Mouse (Mus musculus) CH12.LX (cell line): ENCODE data around the gene Gm11937. TPM values are rescaled to one million over a fixed set of nuclear protein-coding genes. Genes with fewer than 3 reads are reported as not detected.

Source experiments
- DNase-seq: peaks from one replicate; pipeline ENCODE4 v3.0.0-alpha.2; 2013; ENCODE audit errors: extremely low read depth
- H3K27ac ChIP-seq: 2 replicates; pipeline ENCODE4 v1.5.1; 2012; ENCODE audit warnings: low read depth, mild to moderate bottlenecking, control low read depth, moderate library complexity; ENCODE audit not compliant: insufficient read depth
- H3K27me3 ChIP-seq: replicated peaks from 2 replicates; pipeline ENCODE3; 2012; ENCODE audit warnings: inconsistent platforms
- H3K36me3 ChIP-seq, 2 experiments: replicated peaks in 1 of 2; 2 replicates each; pipeline versions ENCODE3 to v1.6.1; 2012; ENCODE audit warnings: inconsistent platforms in 1 of 2, low read length in 1 of 2, mild to moderate bottlenecking in 1 of 2, mixed read lengths in 1 of 2, moderate library complexity in 1 of 2; ENCODE audit not compliant: control insufficient read depth in 1 of 2, insufficient read depth in 1 of 2
- H3K4me1 ChIP-seq, 2 experiments: 2 replicates each; pipeline ENCODE4 v1.6.1; 2012; ENCODE audit warnings: inconsistent platforms in 1 of 2, moderate library complexity in 1 of 2; ENCODE audit not compliant: insufficient read depth in 2 of 2, control insufficient read depth in 1 of 2
- H3K4me2 ChIP-seq: 2 replicates; pipeline ENCODE4 v1.6.1; 2012; ENCODE audit warnings: low read depth, mild to moderate bottlenecking, control low read depth; ENCODE audit not compliant: poor library complexity, insufficient read depth, severe bottlenecking
- H3K4me3 ChIP-seq, 3 experiments: fragments of 150-350 bp in 1 of 3; sonication (generic) in 1 of 3; replicated peaks in 1 of 3; 2 replicates each; pipeline versions ENCODE3 to v1.5.1; 2011 to 2012; ENCODE audit warnings: low read depth in 2 of 3, low read length in 2 of 3, mild to moderate bottlenecking in 2 of 3, moderate library complexity in 2 of 3, control low read depth in 1 of 3, improper control_type of control experiment in 1 of 3, inconsistent platforms in 1 of 3, mixed read lengths in 1 of 3; ENCODE audit not compliant: poor library complexity in 1 of 3
- H3K79me2 ChIP-seq: replicated peaks from 2 replicates; pipeline ENCODE4 v1.6.1; 2012; ENCODE audit warnings: mild to moderate bottlenecking, moderate library complexity; ENCODE audit not compliant: control insufficient read depth, poor library complexity, insufficient read depth, severe bottlenecking; ENCODE audit errors: extremely low read depth
- H3K9ac ChIP-seq: 2 replicates; pipeline ENCODE4 v1.6.1; 2012; ENCODE audit warnings: low read depth, mild to moderate bottlenecking, control low read depth, moderate library complexity; ENCODE audit not compliant: insufficient read depth
- H3K9me3 ChIP-seq: replicated peaks from 2 replicates; pipeline ENCODE3; 2012; ENCODE audit warnings: low read length, inconsistent platforms, mixed read lengths
- CHD2 ChIP-seq: IDR thresholded peaks from 2 replicates; pipeline ENCODE4 v1.6.1; 2011; ENCODE audit warnings: low read length, improper control_type of control experiment
- CTCF ChIP-seq, 2 experiments: IDR thresholded peaks in 1 of 2; conservative IDR thresholded peaks in 1 of 2; 2 replicates each; pipeline ENCODE4 v1.5.1; 2011 to 2012; ENCODE audit warnings: low read depth in 2 of 2, low read length in 2 of 2, improper control_type of control experiment in 1 of 2, inconsistent platforms in 1 of 2, mild to moderate bottlenecking in 1 of 2, moderate library complexity in 1 of 2
- E2F4 ChIP-seq: IDR thresholded peaks from 2 replicates; pipeline ENCODE4 v1.6.1; 2011; ENCODE audit warnings: low read depth, low read length, improper control_type of control experiment; ENCODE audit not compliant: insufficient replicate concordance
- ELF1 ChIP-seq: IDR thresholded peaks from 2 replicates; pipeline ENCODE4 v1.6.1; 2014; ENCODE audit warnings: low read depth, mild to moderate bottlenecking, inconsistent platforms, low read length, improper control_type of control experiment
- EP300 ChIP-seq: IDR thresholded peaks from 2 replicates; pipeline ENCODE4 v1.6.1; 2011; ENCODE audit warnings: low read length, improper control_type of control experiment
- ETS1 ChIP-seq: conservative IDR thresholded peaks from 2 replicates; pipeline ENCODE4 v1.6.1; 2012; ENCODE audit warnings: low read depth, mild to moderate bottlenecking, inconsistent platforms, low read length, improper control_type of control experiment, moderate library complexity
- GABPA ChIP-seq: IDR thresholded peaks from 2 replicates; pipeline ENCODE4 v1.6.1; 2012; ENCODE audit warnings: low read depth, low read length, improper control_type of control experiment, inconsistent platforms; ENCODE audit not compliant: insufficient replicate concordance
- HCFC1 ChIP-seq: IDR thresholded peaks from 2 replicates; pipeline ENCODE4 v1.6.1; 2012; ENCODE audit warnings: low read depth, mild to moderate bottlenecking, inconsistent platforms, low read length, improper control_type of control experiment
- JUN ChIP-seq: IDR thresholded peaks from 2 replicates; pipeline ENCODE4 v1.6.1; 2011; ENCODE audit warnings: low read depth, mild to moderate bottlenecking, low read length, improper control_type of control experiment, moderate library complexity; ENCODE audit not compliant: insufficient read depth
- KAT2A ChIP-seq: IDR thresholded peaks from 2 replicates; pipeline ENCODE4 v1.6.1; 2012; ENCODE audit warnings: low read length, improper control_type of control experiment, inconsistent platforms; ENCODE audit not compliant: insufficient replicate concordance
- MAFK ChIP-seq: IDR thresholded peaks from 2 replicates; pipeline ENCODE4 v1.6.1; 2011; ENCODE audit warnings: low read length, improper control_type of control experiment; ENCODE audit not compliant: insufficient replicate concordance
- MAZ ChIP-seq: IDR thresholded peaks from 2 replicates; pipeline ENCODE4 v1.6.1; 2012; ENCODE audit warnings: low read depth, mild to moderate bottlenecking, inconsistent platforms, low read length, improper control_type of control experiment, moderate library complexity
- MEF2A ChIP-seq: IDR thresholded peaks from 2 replicates; pipeline ENCODE4 v1.6.1; 2014; ENCODE audit warnings: low read depth, mild to moderate bottlenecking, inconsistent platforms, low read length, improper control_type of control experiment, borderline replicate concordance
- NRF1 ChIP-seq: IDR thresholded peaks from 2 replicates; pipeline ENCODE4 v1.6.1; 2014; ENCODE audit warnings: low read depth, mild to moderate bottlenecking, inconsistent platforms, low read length, improper control_type of control experiment, moderate library complexity
- PAX5 ChIP-seq: IDR thresholded peaks from 2 replicates; pipeline ENCODE4 v1.6.1; 2012; ENCODE audit warnings: low read length, inconsistent platforms, mixed read lengths
- POLR2A ChIP-seq: IDR thresholded peaks from 2 replicates; pipeline ENCODE4 v1.6.1; 2011; ENCODE audit warnings: low read depth, mild to moderate bottlenecking, improper control_type of control experiment, low read length
- POLR2AphosphoS2 ChIP-seq: IDR thresholded peaks from 2 replicates; pipeline ENCODE4 v1.6.1; 2011; ENCODE audit warnings: low read depth, low read length, improper control_type of control experiment
- RAD21 ChIP-seq: IDR thresholded peaks from 2 replicates; pipeline ENCODE4 v1.6.1; 2011; ENCODE audit warnings: low read depth, mild to moderate bottlenecking, low read length, improper control_type of control experiment, moderate library complexity
- SIN3A ChIP-seq: IDR thresholded peaks from 2 replicates; pipeline ENCODE4 v1.6.1; 2012; ENCODE audit warnings: low read length, improper control_type of control experiment, inconsistent platforms
- TBP ChIP-seq: conservative IDR thresholded peaks from 2 replicates; pipeline ENCODE4 v1.6.1; 2011; ENCODE audit warnings: low read depth, low read length, improper control_type of control experiment
- USF2 ChIP-seq: conservative IDR thresholded peaks from 2 replicates; pipeline ENCODE4 v1.6.1; 2011; ENCODE audit warnings: low read depth, low read length, improper control_type of control experiment
- ZC3H11A ChIP-seq: IDR thresholded peaks from 2 replicates; pipeline ENCODE4 v1.6.1; 2012; ENCODE audit warnings: low read depth, mild to moderate bottlenecking, inconsistent platforms, low read length, improper control_type of control experiment
- ZKSCAN1 ChIP-seq: IDR thresholded peaks from 2 replicates; pipeline ENCODE4 v1.6.1; 2012; ENCODE audit warnings: low read depth, inconsistent platforms, low read length, improper control_type of control experiment, borderline replicate concordance
- ZMIZ1 ChIP-seq: IDR thresholded peaks from 2 replicates; pipeline ENCODE4 v1.6.1; 2012; ENCODE audit warnings: low read depth, mild to moderate bottlenecking, inconsistent platforms, low read length, improper control_type of control experiment
- ZNF384 ChIP-seq: IDR thresholded peaks from 2 replicates; pipeline ENCODE4 v1.6.1; 2012; ENCODE audit warnings: low read depth, low read length, improper control_type of control experiment, inconsistent platforms
- dilution Hi-C: fragments of 300-500 bp; cut with MboI; formaldehyde crosslinking; loops from 2 replicates; pipeline ENCODE4 v1.14.3; 2020; ENCODE audit warnings: low sequenced_read_pairs; ENCODE audit not compliant: extremely low pct_unique_long_range_greater_than_20kb, extremely low pct_ligation_motif_present
- in situ Hi-C: fragments of 300-500 bp; cut with MboI; formaldehyde crosslinking; loops from 3 replicates; pipeline ENCODE4 v1.14.3; 2019; ENCODE audit warnings: low sequenced_read_pairs, low pct_ligation_motif_present, low pct_unique_long_range_greater_than_20kb, mixed read lengths
- polyA plus RNA-seq: library from polyadenylated mRNA; unstranded; fragments of >175 nt; gene quantifications from 2 replicates; pipeline ENCODE4 v1.2.1, GENCODE M21; 2012; ENCODE audit warnings: low read depth; ENCODE audit not compliant: insufficient read length
- total RNA-seq, 2 experiments: library from RNA; depleted of rRNA; stranded (reverse); fragments of 300-350 nt in 1 of 2; fragments of >200 nt in 1 of 2; gene quantifications; 2 replicates each; pipeline ENCODE4 v1.2.3; 2012 to 2014

Gm11937 gene
- total and polyA plus RNA-seq, 3 experiments, result not detected

DNA sequence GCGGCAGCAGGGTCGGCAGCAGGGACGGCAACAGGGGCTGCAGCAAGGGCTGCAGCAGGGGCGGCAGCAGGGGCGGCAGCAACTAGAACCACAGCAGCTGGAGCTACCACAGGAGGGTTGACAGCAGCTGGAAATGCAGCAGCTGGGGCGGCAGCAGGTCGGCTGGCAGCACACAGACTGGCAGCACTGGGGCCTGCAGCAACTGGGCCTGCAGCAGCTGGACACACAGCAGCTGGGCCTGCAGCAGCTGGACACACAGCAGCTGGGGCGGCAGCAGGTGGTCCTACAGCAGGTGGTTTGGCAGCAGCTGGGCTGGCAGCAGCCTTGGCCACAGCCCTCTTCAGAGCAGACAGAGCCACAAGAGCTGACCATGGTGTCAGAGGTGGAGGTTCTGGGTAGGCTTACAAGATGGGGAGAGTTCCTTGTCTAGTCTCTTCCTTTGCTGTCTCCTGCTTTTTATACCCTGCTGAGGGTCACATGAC, 24.7 kb upstream of the Gm11937 start, which contains the start of gene Krtap4-2:
Krtap4-2 (minus strand) TSS at position 432 of the 482 bp plus-strand sequence.
- in situ Hi-C loops, result no loop called here
- H3K4me1 ChIP-seq, result no peaks in the 10 kb centered on the region
- H3K4me2 ChIP-seq, result no peak within 1 kb of the TSS
- dilution Hi-C loops, result no loop called here
- no peak within 1 kb of the TSS for H3K27ac ChIP-seq
- DNase-seq, result no peak
- no peak within 1 kb of the TSS for H3K9ac ChIP-seq
- no peaks in the 10 kb centered on the region for H3K79me2 ChIP-seq
- H3K9me3 ChIP-seq, result no peaks in the 10 kb centered on the region
- no peak within 1 kb of the TSS for H3K4me3 ChIP-seq
- TF ChIP-seq E2F4, result no peak
- TF ChIP-seq KAT2A, result no peak
- TF ChIP-seq ZMIZ1, result no peak
- TF ChIP-seq ZC3H11A, result no peak
- no peak for TF ChIP-seq ELF1
- no peak for TF ChIP-seq HCFC1
- no peak for TF ChIP-seq SIN3A
- no peak for TF ChIP-seq EP300
- no peak for TF ChIP-seq USF2
- TF ChIP-seq CTCF (conservative IDR thresholded peaks at IDR 0.05 in 1 of 2, IDR thresholded peaks at IDR 0.05 in 1 of 2; ENCODE audit: low read depth in 2 of 2, low read length in 2 of 2), result no peak
- no peak for TF ChIP-seq POLR2A
- TF ChIP-seq, all 38 proteins: peak for 0
- peaks cover 86% of the 10 kb centered on the region for H3K27me3 ChIP-seq
- H3K36me3 ChIP-seq, result no peaks in the 10 kb centered on the region

DNA sequence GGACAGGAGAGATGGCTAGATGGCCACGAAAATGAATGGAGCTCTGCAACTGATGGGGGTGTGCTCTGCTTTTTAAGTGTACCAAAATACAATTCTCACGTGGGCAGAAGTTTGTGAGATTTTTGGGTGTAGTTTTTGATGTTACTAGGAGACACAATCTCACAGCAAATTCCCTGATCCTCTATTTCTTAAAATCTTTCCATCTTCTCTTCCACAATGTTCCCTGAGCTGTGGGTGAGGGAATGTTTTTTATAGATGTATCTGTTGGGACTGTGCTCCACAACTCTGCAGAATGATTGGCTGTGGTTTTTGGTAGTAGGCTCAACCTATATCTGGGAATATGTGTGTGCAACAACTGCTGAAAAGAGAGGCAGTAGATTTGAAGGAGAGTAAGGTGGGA, 23.3 kb upstream of the Gm11937 start:
- no peak overlapping the region for H3K4me3 ChIP-seq
- DNase-seq, result no peak
- no peak overlapping the region for H3K9ac ChIP-seq
- peaks cover 83% of the 10 kb centered on the region for H3K27me3 ChIP-seq
- in situ Hi-C loops, result no loop called here
- H3K27ac ChIP-seq, result no peak overlapping the region
- no peaks in the 10 kb centered on the region for H3K9me3 ChIP-seq
- no peaks in the 10 kb centered on the region for H3K36me3 ChIP-seq
- no peaks in the 10 kb centered on the region for H3K4me1 ChIP-seq
- H3K4me2 ChIP-seq, result no peak overlapping the region
- TF ChIP-seq ZMIZ1 (no peak), TBP (no peak), RAD21 (no peak), MAZ (no peak), KAT2A (no peak), ELF1 (no peak), PAX5 (no peak), JUN (no peak), ZNF384 (no peak), NRF1 (no peak), CHD2 (no peak), GABPA (no peak), ZKSCAN1 (no peak), SIN3A (no peak), POLR2AphosphoS2 (no peak), ETS1 (no peak), ZC3H11A (no peak), MAFK (no peak), E2F4 (no peak), MEF2A (no peak)
- dilution Hi-C loops, result no loop called here
- H3K79me2 ChIP-seq, result no peaks in the 10 kb centered on the region
